Mouse (Mus musculus) colon, adult 2 months (tissue): ENCODE data around the gene Olfr452. TPM values are rescaled to one million over a fixed set of nuclear protein-coding genes. Genes with fewer than 3 reads are reported as not detected.

Source experiments
- polyA plus RNA-seq: library from polyadenylated mRNA; depleted of rRNA; stranded (reverse); fragments of >200 nt; gene quantifications from 2 replicates; pipeline ENCODE4 v1.2.3, GENCODE M21; 2012; rRNA removed

Gene Olfr452
- not detected in 2 replicates for polyA plus RNA-seq

DNA sequence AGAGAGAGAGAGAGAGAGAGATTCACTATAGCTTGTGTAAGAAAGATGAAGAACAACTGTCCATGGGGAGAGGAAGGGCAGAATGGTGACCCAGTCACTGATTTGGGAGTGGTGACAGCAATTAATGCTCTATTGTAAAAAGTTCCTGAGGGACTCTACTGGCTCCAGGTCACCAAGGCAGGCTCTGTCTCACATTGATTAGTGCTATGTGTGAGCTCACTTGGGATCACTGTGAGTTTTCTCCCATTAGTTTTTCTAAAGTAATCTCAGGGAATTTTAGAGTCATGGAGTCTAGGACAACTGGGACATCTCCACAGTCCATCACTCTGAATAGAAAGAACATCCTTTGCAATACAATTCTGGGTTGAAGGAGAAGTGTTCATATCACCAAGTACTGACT lies at the start of gene Olfr452:
Olfr452 (plus strand) TSS at position 301 of the 400 bp plus-strand sequence.

DNA sequence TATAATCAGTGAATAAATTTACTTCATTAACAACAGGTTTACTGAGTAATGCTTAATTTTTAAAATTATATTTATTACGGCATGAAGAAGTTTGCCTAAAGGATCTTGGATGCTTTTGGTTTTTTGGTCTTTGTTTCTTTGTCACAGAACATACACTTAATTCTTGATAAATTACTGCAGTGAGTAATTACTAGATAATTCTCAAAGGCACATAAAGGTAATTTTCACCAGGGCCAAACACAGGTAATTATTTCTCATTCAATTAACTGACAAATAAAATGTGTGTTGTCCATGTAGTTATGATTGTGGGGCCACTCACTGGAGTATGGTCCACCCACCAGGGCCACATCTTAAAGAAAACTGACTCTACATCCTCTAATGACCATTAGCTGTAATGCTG lies 45.8 kb upstream of the Olfr452 start, which contains the start of gene Olfr453:
Olfr453 (plus strand) TSS at position 301 of the 400 bp plus-strand sequence.

DNA sequence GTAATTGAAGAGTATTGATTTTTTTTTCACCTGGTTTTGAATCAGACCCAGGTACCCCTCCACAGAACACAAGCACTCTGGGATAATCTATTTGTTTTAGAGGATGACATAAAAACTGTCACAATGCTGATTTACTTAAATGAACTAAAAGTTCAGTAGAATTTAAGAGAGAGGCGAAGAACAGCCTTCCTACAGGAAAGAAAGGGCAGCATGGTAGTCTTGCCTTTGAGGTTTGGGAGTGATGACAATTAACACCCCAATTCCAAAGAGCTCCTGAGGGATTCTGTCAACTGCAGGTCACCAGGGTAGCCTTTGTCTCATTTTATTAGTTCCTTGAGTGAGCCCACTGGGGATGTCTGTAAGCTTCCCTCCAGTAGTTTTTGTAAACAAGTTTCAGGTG lies 28.8 kb upstream of the Olfr452 start, which contains the start of gene Olfr38:
Olfr38 (plus strand) TSS at position 301 of the 400 bp plus-strand sequence.

DNA sequence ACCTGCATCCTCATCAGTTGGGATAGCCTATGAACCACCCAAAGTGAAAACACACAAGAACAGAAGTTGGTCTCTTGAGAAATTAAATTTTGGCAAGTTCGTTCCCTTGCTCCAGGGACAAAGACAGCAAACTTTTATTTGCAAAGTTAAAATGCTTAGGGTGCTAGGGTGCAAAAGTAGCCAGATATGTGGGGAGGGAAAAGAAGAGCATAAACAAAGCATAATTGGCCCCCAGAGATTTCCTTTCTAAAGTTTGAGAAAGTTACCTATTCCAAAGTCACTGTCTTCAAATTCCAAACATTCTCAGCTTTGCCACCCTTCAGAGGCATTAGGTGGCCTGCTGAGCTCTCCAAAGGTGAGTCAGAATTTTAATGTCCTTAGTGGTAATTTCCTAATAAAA lies 26.7 kb downstream of the Olfr452 start, which contains the start of gene Olfr450:
Olfr450 (plus strand) TSS at position 301 of the 400 bp plus-strand sequence.

DNA sequence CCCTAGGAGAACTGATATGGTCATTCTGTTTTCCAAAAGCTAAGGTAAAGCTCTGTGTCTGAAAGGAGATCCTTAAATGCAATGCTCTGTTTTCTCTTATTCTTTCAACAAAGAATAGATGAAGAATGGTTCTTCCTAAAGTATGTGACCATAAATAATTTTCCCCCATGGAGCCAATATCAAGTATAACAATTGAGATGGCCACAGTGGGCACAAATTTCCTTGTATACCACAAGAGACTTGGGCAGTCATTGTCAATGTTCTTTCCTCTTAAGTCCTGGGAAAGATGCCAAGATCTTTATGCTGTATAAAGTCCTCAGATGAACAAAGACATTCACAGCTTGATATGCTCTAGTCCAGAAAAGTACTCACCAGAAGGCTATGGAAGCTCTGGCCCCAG lies 49.2 kb downstream of the Olfr452 start, which contains the start of gene Olfr449:
Olfr449 (plus strand) TSS at position 301 of the 400 bp plus-strand sequence.

Other genes starting within 250 kb of the Olfr452 start
- not detected in 2 replicates for gene Olfr455, start 237.5 kb upstream of the Olfr452 start, polyA plus RNA-seq
- gene Tcaf3, start 187.4 kb upstream of the Olfr452 start, polyA plus RNA-seq, result not detected in 2 replicates
- gene Tcaf2, start 139.8 kb upstream of the Olfr452 start, polyA plus RNA-seq, result 3.1 and 4.4 TPM in 2 replicates
- gene Tcaf1, start 75.0 kb upstream of the Olfr452 start, polyA plus RNA-seq, result 10.1 and 10.5 TPM in 2 replicates
- gene Olfr453, start 45.7 kb upstream of the Olfr452 start, polyA plus RNA-seq, result not detected in 2 replicates
- not detected in 2 replicates for gene Olfr38, start 28.7 kb upstream of the Olfr452 start, polyA plus RNA-seq
- not detected in 2 replicates for gene Olfr450, start 26.8 kb downstream of the Olfr452 start, polyA plus RNA-seq
- not detected in 2 replicates for gene Olfr449, start 49.3 kb downstream of the Olfr452 start, polyA plus RNA-seq
- gene Olfr448, start 105.3 kb downstream of the Olfr452 start, polyA plus RNA-seq, result not detected in 2 replicates
- not detected in 2 replicates for gene Olfr447, start 123.8 kb downstream of the Olfr452 start, polyA plus RNA-seq
- gene Olfr446, start 136.3 kb downstream of the Olfr452 start, polyA plus RNA-seq, result not detected in 2 replicates
- gene Olfr444, start 164.0 kb downstream of the Olfr452 start, polyA plus RNA-seq, result not detected in 2 replicates